Mouse (Mus musculus) ovary, postnatal 14 days (tissue): ENCODE data around the gene 1700092M07Rik.

Source experiments
- DNase-seq: peaks from one replicate; pipeline ENCODE4 v3.0.0; 2022; ENCODE audit warnings: low spot score

The 1700092M07Rik gene

GRCm38 (mm10) chr19:8740603-8741002 is at the start of gene 1700092M07Rik:
Gene 1700092M07Rik, plus strand, starts transcription at chr19:8740718.
- no peak for DNase-seq

- no peak for DNase-seq
Observed at GRCm38 (mm10) chr19:8691871-8692539, 48.5 kb upstream of the 1700092M07Rik start.

- DNase-seq = no peak
Observed at GRCm38 (mm10) chr19:8692740-8693139, 47.8 kb upstream of the 1700092M07Rik start.

GRCm38 (mm10) chr19:8695330-8695729 is 45.2 kb upstream of the 1700092M07Rik start:
- no peak for DNase-seq

- DNase-seq = no peak
Observed at GRCm38 (mm10) chr19:8699652-8700051, 40.9 kb upstream of the 1700092M07Rik start.

- DNase-seq = no peak
Observed at GRCm38 (mm10) chr19:8702458-8702857, 38.1 kb upstream of the 1700092M07Rik start.

- DNase-seq = no peak
Observed at GRCm38 (mm10) chr19:8703571-8703970, 36.9 kb upstream of the 1700092M07Rik start.

- no peak for DNase-seq
Observed at GRCm38 (mm10) chr19:8705026-8705708, 35.4 kb upstream of the 1700092M07Rik start.

GRCm38 (mm10) chr19:8706132-8706667 is 34.3 kb upstream of the 1700092M07Rik start:
- DNase-seq = no peak

- no peak for DNase-seq
Observed at GRCm38 (mm10) chr19:8706930-8707329, 33.6 kb upstream of the 1700092M07Rik start.

- no peak for DNase-seq
Observed at GRCm38 (mm10) chr19:8708954-8709353, 31.6 kb upstream of the 1700092M07Rik start.

GRCm38 (mm10) chr19:8710057-8710456 is 30.5 kb upstream of the 1700092M07Rik start:
- DNase-seq = no peak

- DNase-seq = no peak
Observed at GRCm38 (mm10) chr19:8711506-8711905, 29.0 kb upstream of the 1700092M07Rik start.

GRCm38 (mm10) chr19:8711949-8712869 is 28.3 kb upstream of the 1700092M07Rik start:
- DNase-seq = no peak

GRCm38 (mm10) chr19:8712870-8713305 is 27.6 kb upstream of the 1700092M07Rik start:
- peak; percentile 55 for DNase-seq

GRCm38 (mm10) chr19:8713306-8713996 is 27.1 kb upstream of the 1700092M07Rik start:
- DNase-seq = peak; percentile 89

GRCm38 (mm10) chr19:8713997-8714652 is 26.4 kb upstream of the 1700092M07Rik start:
- DNase-seq = no peak

GRCm38 (mm10) chr19:8714653-8715481 is 25.7 kb upstream of the 1700092M07Rik start:
- DNase-seq = no peak

- DNase-seq = no peak
Observed at GRCm38 (mm10) chr19:8715868-8716766, 24.4 kb upstream of the 1700092M07Rik start.
